Mouse (Mus musculus): ENCODE results near the gene Etfb. TPM values are rescaled to one million over a fixed set of nuclear protein-coding genes. Genes with fewer than 3 reads are reported as not detected.

The Etfb gene
- polyA plus RNA-seq, 1 experiment from 2014 or later = 347 TPM

- H3K9me3 ChIP-seq (ENCODE audit: control insufficient read depth, low read length) = no peaks in the 10 kb centered on the region
- ATAC-seq (replicated peaks; ENCODE audit: low FRiP score, low TSS enrichment, low read depth) (no peak), DNase-seq (ENCODE audit: low spot score) (no peak)
- 19% methylated on average over 21 of the region's 21 CpGs for WGBS
- no peak overlapping the region for H3K4me3 ChIP-seq (ENCODE audit: low read depth, low read length)
- 0 out of 2 replicates have a peak, but pooled peaks cover 9% of the 10 kb centered on the region for H3K27me3 ChIP-seq (replicated peaks; ENCODE audit: control insufficient read depth, insufficient read depth, low read length)
- no peak overlapping the region for H3K27ac ChIP-seq (ENCODE audit: low read depth)
- H3K9ac ChIP-seq (ENCODE audit: low read length) = no peak overlapping the region
- no peaks in the 10 kb centered on the region for H3K36me3 ChIP-seq (ENCODE audit: control insufficient read depth, insufficient read depth, low read length)
- H3K4me1 ChIP-seq (replicated peaks; ENCODE audit: control insufficient read depth, insufficient read depth, low read length) = no peaks in the 10 kb centered on the region
- H3K4me2 ChIP-seq (ENCODE audit: low read length) = no peak overlapping the region
Observed at GRCm38 (mm10) chr7:43495343-43496021, 51.6 kb downstream of the Etfb start.

Small RNA genes lying within 50 kb of the gene (microRNA-seq; reads per million reads assigned to microRNA genes)
- gene Mir7051 = 1.1 reads per million, percentile 9 among the genes with 10 or more reads in this experiment

Other genes with a start within 250 kb of the Etfb start
- 14.1 and 14.9 TPM in 2 replicates for gene Zfp715, start 130.8 kb upstream of the Etfb start, polyA plus RNA-seq (2014; fragmentation: Nextera tagmentation; extraction: Ambion mirVana)
- 0.30 and 0.66 TPM in 2 replicates for gene Siglecf, start 92.7 kb upstream of the Etfb start, polyA plus RNA-seq (2014; fragmentation: Nextera tagmentation; extraction: Ambion mirVana)
- gene Siglecg, start 35.9 kb upstream of the Etfb start, polyA plus RNA-seq (2014; fragmentation: Nextera tagmentation; extraction: Ambion mirVana) = 0.20 and 0.31 TPM in 2 replicates
- 0.22 and 0.60 TPM in 2 replicates for gene Lim2, start 16.4 kb upstream of the Etfb start, polyA plus RNA-seq (2014; fragmentation: Nextera tagmentation; extraction: Ambion mirVana)
- gene Nkg7, start 7.0 kb upstream of the Etfb start, polyA plus RNA-seq (2014; fragmentation: Nextera tagmentation; extraction: Ambion mirVana) = 2.8 and 3.4 TPM in 2 replicates
- gene Cldnd2, start 3.3 kb upstream of the Etfb start, polyA plus RNA-seq (2014; fragmentation: Nextera tagmentation; extraction: Ambion mirVana) = not detected in 2 replicates
- gene Gm45233, start within 50 bp of the Etfb start, polyA plus RNA-seq (2014; fragmentation: Nextera tagmentation; extraction: Ambion mirVana) = 0.39 TPM in 1 of 2 replicates, not detected in the other
- gene Vsig10l, start 19.1 kb downstream of the Etfb start, polyA plus RNA-seq (2014; fragmentation: Nextera tagmentation; extraction: Ambion mirVana) = 4.2 and 5.6 TPM in 2 replicates
- gene Iglon5, start 46.0 kb downstream of the Etfb start, polyA plus RNA-seq (2014; fragmentation: Nextera tagmentation; extraction: Ambion mirVana) = 0.67 and 0.72 TPM in 2 replicates
- not detected in 2 replicates for gene 4931406B18Rik, start 61.9 kb downstream of the Etfb start, polyA plus RNA-seq (2014; fragmentation: Nextera tagmentation; extraction: Ambion mirVana)
- 1.7 and 2.0 TPM in 2 replicates for gene Cd33, start 100.3 kb downstream of the Etfb start, polyA plus RNA-seq (2014; fragmentation: Nextera tagmentation; extraction: Ambion mirVana)
- gene Zfp658, start 118.2 kb downstream of the Etfb start, polyA plus RNA-seq (2014; fragmentation: Nextera tagmentation; extraction: Ambion mirVana) = 3.4 and 3.8 TPM in 2 replicates
- gene Zfp719, start 135.5 kb downstream of the Etfb start, polyA plus RNA-seq (2014; fragmentation: Nextera tagmentation; extraction: Ambion mirVana) = 12.4 TPM in 2 replicates
- not detected in 2 replicates for gene Zfp819, start 163.1 kb downstream of the Etfb start, polyA plus RNA-seq (2014; fragmentation: Nextera tagmentation; extraction: Ambion mirVana)
- gene Ceacam18, start 190.6 kb downstream of the Etfb start, polyA plus RNA-seq (2014; fragmentation: Nextera tagmentation; extraction: Ambion mirVana) = 2.3 and 3.5 TPM in 2 replicates
- gene Siglece, start 216.1 kb downstream of the Etfb start, polyA plus RNA-seq (2014; fragmentation: Nextera tagmentation; extraction: Ambion mirVana) = 1.2 and 1.7 TPM in 2 replicates
- 9.4 and 9.8 TPM in 2 replicates for gene Ctu1, start 227.9 kb downstream of the Etfb start, polyA plus RNA-seq (2014; fragmentation: Nextera tagmentation; extraction: Ambion mirVana)
- 0.26 and 0.39 TPM in 2 replicates for gene Klk14, start 246.3 kb downstream of the Etfb start, polyA plus RNA-seq (2014; fragmentation: Nextera tagmentation; extraction: Ambion mirVana)